Mouse (Mus musculus): ENCODE results near the gene Prkce. TPM values are rescaled to one million over a fixed set of nuclear protein-coding genes. Genes with fewer than 3 reads are reported as not detected.

Gene Prkce
- polyA plus RNA-seq, 1 experiment from 2014 or later, result 3.1 TPM

DNA sequence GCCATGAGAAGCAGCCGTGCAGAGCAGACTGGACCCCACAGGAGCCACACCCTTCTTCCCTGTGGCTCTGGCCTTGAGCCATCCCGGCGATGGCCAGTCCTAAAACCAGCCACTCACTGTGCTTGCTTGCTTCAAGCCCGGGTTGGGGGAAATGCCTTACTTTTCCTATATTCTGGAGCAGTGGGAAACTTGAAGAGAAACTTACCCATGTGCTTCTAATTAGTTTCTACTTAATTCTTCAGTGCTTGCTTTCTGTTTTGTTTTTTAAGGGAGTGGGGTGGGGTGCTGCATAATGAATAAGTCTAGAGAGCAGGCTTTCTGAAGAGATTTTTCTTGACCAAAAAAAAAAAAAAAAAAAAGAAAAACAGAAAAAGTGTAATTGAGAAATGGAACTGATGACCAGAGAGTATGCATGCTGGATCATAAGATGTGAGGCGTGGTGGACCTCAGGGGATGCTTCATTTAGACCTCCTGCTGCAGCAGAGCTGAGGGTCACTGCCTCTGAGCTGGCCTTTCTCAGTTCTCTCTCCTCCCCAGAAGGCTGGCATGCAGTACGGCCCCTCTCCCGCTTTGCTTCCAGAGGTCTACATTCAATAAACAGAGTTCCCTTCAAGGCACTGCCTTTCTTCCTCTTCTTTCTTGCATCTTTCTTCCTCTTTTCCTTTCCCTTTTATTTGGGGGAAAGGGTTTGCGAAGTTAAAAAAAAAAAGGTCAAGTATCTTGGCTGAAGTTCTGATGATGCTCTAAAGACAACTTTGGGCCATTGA, 109.6 kb downstream of the Prkce start:
- no peak for DNase-seq (ENCODE audit: extremely low spot score, low spot score)
- Histone ChIP-seq H3K4me3 (no peak overlapping the region), H3K4me1 (peaks cover 48% of the 10 kb centered on the region), H3K36me3 (replicated peaks) (no peaks in the 10 kb centered on the region), H3K27ac (no peak overlapping the region), H3K9me3 (no peaks in the 10 kb centered on the region), H3K27me3 (ENCODE audit: poor library complexity, severe bottlenecking) (no peaks in the 10 kb centered on the region)
- WGBS, result 68% methylated on average over 8 of the region's 8 CpGs

DNA sequence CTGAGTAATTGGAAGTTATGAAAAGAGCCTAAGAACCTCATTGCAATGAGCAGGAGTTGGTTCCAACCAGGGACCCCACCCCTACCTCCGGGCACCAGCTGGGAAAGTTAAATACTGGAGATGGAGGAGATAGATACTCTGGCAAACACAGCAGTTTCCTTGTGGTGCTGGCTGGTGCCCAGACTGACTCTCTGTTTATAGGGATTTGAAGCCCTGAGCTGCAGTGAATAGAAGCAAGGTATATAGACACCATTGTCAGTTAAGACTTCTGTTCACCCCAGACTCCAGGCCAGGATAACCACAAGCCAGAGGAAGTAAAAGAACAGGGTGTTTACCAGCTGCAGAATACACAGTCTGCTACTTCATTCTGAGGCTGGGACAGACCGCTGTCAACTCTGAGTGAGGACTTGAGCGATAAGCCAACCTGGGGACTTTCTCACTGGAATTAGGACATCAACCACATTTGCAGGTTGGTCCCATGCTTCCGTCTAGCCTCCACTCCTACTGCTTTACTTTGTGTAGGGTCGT, 110.5 kb downstream of the Prkce start:
- Histone ChIP-seq H3K36me3 (replicated peaks) (no peaks in the 10 kb centered on the region), H3K27me3 (ENCODE audit: poor library complexity, severe bottlenecking) (no peaks in the 10 kb centered on the region), H3K27ac (no peak overlapping the region), H3K9me3 (no peaks in the 10 kb centered on the region), H3K4me3 (no peak overlapping the region), H3K4me1 (peaks cover 46% of the 10 kb centered on the region)
- WGBS, result 90% methylated on average over 5 of the region's 5 CpGs
- no peak for DNase-seq (ENCODE audit: extremely low spot score, low spot score)

DNA sequence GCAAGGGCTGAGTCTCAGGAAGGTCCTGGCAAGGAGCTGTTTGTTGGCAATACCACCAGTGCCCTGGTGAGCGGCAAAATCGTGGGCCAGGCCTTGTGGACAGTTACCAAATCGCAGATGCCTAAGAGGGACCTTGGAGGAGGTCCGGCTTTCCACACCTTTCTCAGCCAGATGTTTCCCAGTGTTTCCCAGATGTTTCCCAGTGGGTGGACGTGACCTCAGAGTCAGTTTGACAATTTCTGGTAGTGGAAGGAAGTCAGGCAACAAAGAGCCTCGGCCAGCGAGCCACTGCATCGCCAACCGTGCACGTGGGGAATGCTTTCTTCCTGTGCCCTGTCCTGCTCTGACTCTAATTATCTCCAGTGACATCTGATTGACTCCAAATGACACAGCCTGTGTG, 112.2 kb downstream of the Prkce start:
- 67% methylated on average over 10 of the region's 10 CpGs for WGBS

DNA sequence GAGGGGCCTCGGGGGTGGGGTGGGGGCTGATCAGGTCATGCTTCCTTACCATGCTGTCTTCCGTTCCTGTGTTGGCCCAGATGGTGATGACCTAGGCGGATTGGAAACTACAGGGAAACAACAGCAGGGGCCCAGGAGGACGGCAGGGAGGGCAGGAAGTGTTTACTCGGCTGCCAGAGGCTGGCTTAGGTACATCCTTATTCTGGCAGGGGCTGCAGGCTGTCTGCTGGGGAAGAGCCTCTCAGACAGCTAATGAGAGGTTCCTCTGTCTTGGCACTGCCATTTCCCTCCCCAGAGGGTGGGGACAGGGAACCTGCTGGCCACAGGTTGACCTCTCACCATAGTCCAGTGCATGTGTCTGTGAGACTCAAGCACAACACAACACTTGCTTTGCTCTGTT, 116.2 kb downstream of the Prkce start:
- no peaks in the 10 kb centered on the region for H3K36me3 ChIP-seq (replicated peaks)
- DNase-seq (ENCODE audit: extremely low spot score, low spot score), result no peak
- no peak overlapping the region for H3K4me3 ChIP-seq
- peak overlapping the region; percentile 35; the same call in 1 of the 2 replicates for H3K27ac ChIP-seq
- peaks cover 39% of the 10 kb centered on the region for H3K4me1 ChIP-seq
- H3K27me3 ChIP-seq (ENCODE audit: poor library complexity, severe bottlenecking), result no peaks in the 10 kb centered on the region
- 52% methylated on average over 5 of the region's 5 CpGs for WGBS
- no peaks in the 10 kb centered on the region for H3K9me3 ChIP-seq

More for the DNA sequence above, 112.2 kb downstream of the Prkce start:
- Histone ChIP-seq H3K4me1 (peaks cover 43% of the 10 kb centered on the region), H3K4me3 (no peak overlapping the region), H3K27me3 (ENCODE audit: poor library complexity, severe bottlenecking) (no peaks in the 10 kb centered on the region), H3K9me3 (no peaks in the 10 kb centered on the region), H3K27ac (0 out of 2 replicates have a peak overlapping the region, but pooled peaks have one; percentile 30), H3K36me3 (replicated peaks) (no peaks in the 10 kb centered on the region)
- no peak for DNase-seq (ENCODE audit: extremely low spot score, low spot score)

DNA sequence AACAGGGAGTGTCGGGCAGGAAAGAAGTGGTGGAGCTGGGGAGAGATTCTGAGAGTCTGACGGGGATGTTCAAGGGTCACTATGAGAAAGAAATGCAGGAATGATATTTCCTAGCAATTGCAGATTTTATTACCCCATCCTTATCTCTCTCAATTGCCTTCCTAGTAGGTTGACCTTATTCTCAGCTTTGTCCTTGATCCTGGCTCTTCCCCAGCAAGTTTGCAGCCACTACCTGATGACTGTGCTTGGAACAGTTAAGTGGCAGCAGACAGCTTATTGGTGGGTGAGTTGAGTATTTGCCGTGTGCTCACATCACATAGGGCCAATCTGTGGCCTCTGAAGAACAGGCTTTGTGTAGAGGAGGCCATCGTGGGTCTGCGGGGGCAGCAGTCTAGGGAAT, 117.5 kb downstream of the Prkce start:
- no peak overlapping the region for H3K27ac ChIP-seq
- H3K4me1 ChIP-seq, result peaks cover 32% of the 10 kb centered on the region
- H3K9me3 ChIP-seq, result no peaks in the 10 kb centered on the region
- H3K27me3 ChIP-seq (ENCODE audit: poor library complexity, severe bottlenecking), result no peaks in the 10 kb centered on the region
- WGBS, result 95% methylated on average over 5 of the region's 5 CpGs
- no peak overlapping the region for H3K4me3 ChIP-seq
- no peak for DNase-seq (ENCODE audit: extremely low spot score, low spot score)
- no peaks in the 10 kb centered on the region for H3K36me3 ChIP-seq (replicated peaks)

DNA sequence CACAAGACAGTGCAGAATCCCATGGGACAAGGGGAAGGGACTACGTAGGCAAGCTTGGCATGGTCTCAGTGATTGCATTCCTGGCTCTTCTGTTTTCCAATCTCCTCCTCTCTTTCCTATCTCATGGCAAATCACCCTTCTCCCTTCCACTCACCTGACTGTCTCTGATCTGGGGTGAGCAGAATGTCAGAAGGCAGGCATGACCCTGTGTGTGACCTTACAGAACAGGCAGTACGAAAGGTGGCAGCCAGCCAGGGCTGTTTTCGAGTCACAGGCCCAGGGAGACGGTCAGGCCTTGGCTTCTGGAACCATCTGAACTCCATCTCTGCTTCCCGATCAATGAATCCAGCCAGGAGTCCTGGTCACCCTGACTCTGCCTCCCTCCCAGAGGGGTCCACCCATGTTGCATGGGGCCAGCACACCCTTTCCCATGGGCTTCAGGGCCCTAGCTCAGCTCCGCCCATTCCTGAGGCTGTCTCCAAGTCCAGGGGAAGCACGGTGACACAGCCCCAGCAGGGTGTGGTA, 119.2 kb downstream of the Prkce start:
- Histone ChIP-seq H3K4me3 (no peak overlapping the region), H3K9me3 (no peaks in the 10 kb centered on the region), H3K27ac (no peak overlapping the region), H3K36me3 (replicated peaks) (no peaks in the 10 kb centered on the region), H3K4me1 (peaks cover 20% of the 10 kb centered on the region), H3K27me3 (ENCODE audit: poor library complexity, severe bottlenecking) (no peaks in the 10 kb centered on the region)
- WGBS, result 89% methylated on average over 7 of the region's 7 CpGs
- DNase-seq (ENCODE audit: extremely low spot score, low spot score), result no peak

DNA sequence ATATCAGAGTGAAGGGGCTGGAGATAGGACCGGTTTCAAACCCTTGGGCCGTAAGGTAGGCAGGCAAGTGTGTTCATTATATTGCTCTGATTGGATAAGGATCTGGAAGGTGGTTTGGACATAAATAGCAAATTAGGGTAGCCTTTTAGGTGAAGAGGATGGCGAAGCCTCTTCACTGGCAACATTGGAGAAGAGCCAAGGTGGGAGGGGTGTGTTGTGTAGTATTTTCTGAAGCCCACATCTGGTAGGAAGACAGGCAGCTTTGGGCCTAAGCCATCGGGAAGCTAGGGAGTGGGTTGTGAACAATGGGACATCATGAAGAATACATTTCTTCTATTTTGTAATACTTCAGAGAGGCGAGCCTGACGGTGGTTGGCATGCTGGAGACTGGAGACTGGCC, 125.1 kb downstream of the Prkce start:
- H3K27me3 ChIP-seq (ENCODE audit: poor library complexity, severe bottlenecking), result no peaks in the 10 kb centered on the region
- 93% methylated on average over 6 of the region's 6 CpGs for WGBS
- no peak for DNase-seq (ENCODE audit: extremely low spot score, low spot score)
- no peaks in the 10 kb centered on the region for H3K9me3 ChIP-seq
- no peak overlapping the region for H3K4me3 ChIP-seq
- peaks cover 18% of the 10 kb centered on the region for H3K4me1 ChIP-seq
- no peak overlapping the region for H3K27ac ChIP-seq
- H3K36me3 ChIP-seq (replicated peaks), result no peaks in the 10 kb centered on the region

DNA sequence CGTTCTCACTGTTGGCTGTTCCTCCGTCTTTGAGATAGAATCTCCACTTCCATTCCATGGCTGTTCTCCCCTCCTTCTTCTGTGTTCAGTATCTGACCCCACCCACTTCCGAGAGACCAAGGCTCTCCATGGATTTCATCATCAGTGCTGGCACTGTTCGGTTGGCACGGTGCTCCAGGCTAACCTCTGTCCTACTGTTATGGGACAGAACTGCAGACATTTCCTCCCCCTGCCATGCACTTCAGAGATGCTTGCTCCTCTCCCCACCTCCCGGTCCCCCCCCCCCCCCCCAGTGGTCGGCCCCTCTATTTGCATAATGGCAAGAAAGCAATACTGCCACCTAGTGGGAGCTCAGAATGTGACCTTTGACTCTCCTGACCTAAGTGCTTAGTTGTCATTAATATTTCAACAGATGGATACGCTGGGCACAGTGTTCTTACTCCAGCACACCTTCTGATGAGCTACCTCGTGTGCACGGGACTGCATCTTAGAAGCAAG, 125.7 kb downstream of the Prkce start:
- H3K4me1 ChIP-seq, result peaks cover 14% of the 10 kb centered on the region
- no peaks in the 10 kb centered on the region for H3K27me3 ChIP-seq (ENCODE audit: poor library complexity, severe bottlenecking)
- H3K27ac ChIP-seq, result no peak overlapping the region
- H3K9me3 ChIP-seq, result no peaks in the 10 kb centered on the region
- H3K4me3 ChIP-seq, result peak overlapping the region; percentile 27
- peak; percentile 34 for DNase-seq (ENCODE audit: extremely low spot score, low spot score)
- H3K36me3 ChIP-seq (replicated peaks), result no peaks in the 10 kb centered on the region
- 49% methylated on average over 10 of the region's 10 CpGs for WGBS

DNA sequence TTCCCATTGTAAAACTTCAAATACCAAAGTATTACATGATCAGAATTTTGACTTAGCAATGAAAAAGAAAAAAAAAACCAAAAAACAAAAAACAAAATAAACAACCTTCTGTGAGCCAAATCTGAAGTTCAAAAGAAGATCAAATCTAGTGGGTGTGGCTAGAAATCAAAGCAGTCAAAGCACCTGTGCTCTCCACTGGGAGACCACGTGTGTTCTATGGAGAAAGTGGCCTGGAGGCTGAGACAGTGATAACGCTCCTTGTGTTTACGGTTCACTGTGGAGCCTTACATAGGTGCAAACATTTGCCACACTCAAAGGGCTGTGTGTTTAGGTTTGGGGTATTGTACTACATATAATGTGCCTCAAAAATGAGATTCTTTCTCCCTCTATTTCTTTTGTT, 132.0 kb downstream of the Prkce start:
- no peaks in the 10 kb centered on the region for H3K27me3 ChIP-seq (ENCODE audit: poor library complexity, severe bottlenecking)
- H3K4me1 ChIP-seq, result peaks cover 33% of the 10 kb centered on the region
- no peak for DNase-seq (ENCODE audit: extremely low spot score, low spot score)
- 82% methylated on average over 3 of the region's 3 CpGs for WGBS
- H3K27ac ChIP-seq, result no peak overlapping the region
- no peaks in the 10 kb centered on the region for H3K9me3 ChIP-seq
- H3K4me3 ChIP-seq, result no peak overlapping the region
- no peaks in the 10 kb centered on the region for H3K36me3 ChIP-seq (replicated peaks)

DNA sequence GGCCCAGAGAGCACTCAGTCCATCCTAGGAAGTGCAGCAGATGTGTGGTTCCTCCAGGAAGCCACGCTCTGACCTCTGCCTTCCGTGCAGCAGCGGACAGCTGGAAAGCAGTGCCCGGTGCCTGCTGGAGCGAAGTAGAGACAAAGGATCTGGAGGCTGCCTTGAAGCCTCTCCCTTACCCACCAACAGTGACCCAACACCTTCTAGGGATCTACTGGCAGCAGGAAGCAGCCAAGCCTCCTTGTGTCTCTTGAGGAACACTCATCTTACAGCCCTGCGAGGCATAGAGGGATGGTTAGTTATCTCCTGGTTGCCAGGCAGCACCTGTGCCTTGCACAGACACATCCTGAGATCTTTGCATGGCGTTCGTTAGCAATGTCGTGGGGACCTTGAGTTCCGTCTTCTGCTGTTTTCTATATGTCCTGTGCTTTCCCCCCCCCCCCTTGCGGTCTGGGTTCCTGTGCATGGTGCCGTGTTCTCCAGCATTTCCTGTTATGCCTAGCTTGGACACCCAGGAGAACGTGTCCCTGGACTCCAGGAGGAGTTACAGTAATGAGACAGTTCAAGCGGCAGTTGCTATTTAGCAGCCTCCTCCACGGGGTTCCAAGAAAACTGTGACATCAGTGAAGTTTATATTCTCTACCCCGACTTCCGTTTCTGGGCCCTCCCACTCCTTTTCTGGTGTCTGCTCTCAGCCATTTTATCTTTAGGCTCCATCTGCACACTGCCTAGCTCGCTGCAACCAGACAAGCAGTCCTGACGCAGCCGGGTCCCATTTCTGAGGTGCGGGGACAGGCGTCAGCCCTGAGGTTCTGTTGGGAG, 133.4 kb downstream of the Prkce start:
- Histone ChIP-seq H3K27me3 (ENCODE audit: poor library complexity, severe bottlenecking) (no peaks in the 10 kb centered on the region), H3K27ac (peak overlapping the region; percentile 78), H3K4me3 (no peak overlapping the region), H3K36me3 (replicated peaks) (no peaks in the 10 kb centered on the region), H3K4me1 (peaks cover 33% of the 10 kb centered on the region), H3K9me3 (no peaks in the 10 kb centered on the region)
- no peak for DNase-seq (ENCODE audit: extremely low spot score, low spot score)
- WGBS, result 82% methylated on average over 22 of the region's 22 CpGs

DNA sequence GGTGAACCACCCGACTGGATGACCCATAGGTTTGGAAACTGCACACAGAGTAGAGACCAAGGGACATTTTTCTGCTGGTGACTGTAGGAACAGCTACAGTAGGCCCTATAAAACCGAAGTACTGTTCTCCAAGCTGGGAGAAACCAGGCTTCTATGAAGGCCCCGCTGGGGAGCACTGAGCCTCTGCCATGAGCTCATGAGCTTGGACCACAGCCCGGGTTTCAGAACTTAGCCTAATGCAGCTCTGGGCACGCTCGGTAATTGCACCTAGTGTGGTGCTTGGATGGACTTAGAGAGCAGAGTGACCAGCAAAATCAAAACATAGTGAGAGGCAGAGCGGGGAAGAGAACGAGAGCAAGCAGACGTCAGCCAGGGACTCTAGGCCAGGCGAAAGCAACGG, 134.7 kb downstream of the Prkce start:
- no peak for DNase-seq (ENCODE audit: extremely low spot score, low spot score)
- Histone ChIP-seq H3K4me3 (no peak overlapping the region), H3K36me3 (replicated peaks) (no peaks in the 10 kb centered on the region), H3K4me1 (peaks cover 33% of the 10 kb centered on the region), H3K9me3 (no peaks in the 10 kb centered on the region), H3K27ac (peak overlapping the region; percentile 20; the same call in 1 of the 2 replicates), H3K27me3 (ENCODE audit: poor library complexity, severe bottlenecking) (no peaks in the 10 kb centered on the region)
- 94% methylated on average over 11 of the region's 11 CpGs for WGBS

DNA sequence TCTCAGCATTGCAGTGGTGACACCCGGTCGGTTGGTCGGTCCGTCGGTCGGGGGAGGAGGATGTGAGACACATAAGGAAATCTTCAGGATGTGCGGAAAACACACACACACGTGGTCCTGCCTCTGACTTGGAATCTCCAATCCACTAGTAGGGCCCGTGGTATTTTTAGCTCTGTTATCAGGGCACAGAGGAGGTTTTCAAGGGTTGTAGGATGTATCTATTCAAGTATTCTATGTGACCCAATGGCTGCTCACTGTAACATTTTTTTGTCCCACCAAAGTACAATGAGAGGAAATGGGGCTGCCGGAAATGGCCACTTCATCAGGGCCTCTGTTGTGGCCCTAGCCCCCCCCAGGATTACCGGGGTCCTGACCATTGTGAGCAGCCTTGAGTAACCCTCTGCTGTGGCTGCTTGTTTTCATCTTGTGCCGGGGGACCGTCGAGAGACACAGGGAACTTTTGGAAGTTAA, 135.3 kb downstream of the Prkce start:
- Histone ChIP-seq H3K27me3 (ENCODE audit: poor library complexity, severe bottlenecking) (no peaks in the 10 kb centered on the region), H3K4me3 (no peak overlapping the region), H3K36me3 (replicated peaks) (no peaks in the 10 kb centered on the region), H3K27ac (0 out of 2 replicates have a peak overlapping the region, but pooled peaks have one; percentile 20), H3K4me1 (peaks cover 29% of the 10 kb centered on the region), H3K9me3 (no peaks in the 10 kb centered on the region)
- 92% methylated on average over 14 of the region's 14 CpGs for WGBS
- no peak for DNase-seq (ENCODE audit: extremely low spot score, low spot score)
